Mouse (Mus musculus) limb, embryonic 15.5 days (tissue): ENCODE measurements around the gene Il20. TPM values are rescaled to one million over a fixed set of nuclear protein-coding genes. Genes with fewer than 3 reads are reported as not detected.

Experiments used
- ATAC-seq: fragments of 200-750 bp; cut with Nextera tagmentation; 2 replicates; pipeline ENCODE4 v1.8.0; 2017; ENCODE audit warnings: low read depth, moderate TSS enrichment; ENCODE audit not compliant: insufficient number of reproducible peaks, low FRiP score, low TSS enrichment
- H3K27ac ChIP-seq: fragments of 300-500 bp; sonication (generic); 2 replicates; pipeline ENCODE4 v1.5.1; 2015; ENCODE audit warnings: moderate library complexity, mild to moderate bottlenecking, inconsistent platforms
- H3K27me3 ChIP-seq: fragments of 300-500 bp; sonication (generic); 2 replicates; pipeline ENCODE4 v1.6.1; 2015; ENCODE audit warnings: inconsistent platforms
- H3K36me3 ChIP-seq: fragments of 300-500 bp; sonication (generic); 2 replicates; pipeline ENCODE4 v1.6.1; 2015; ENCODE audit warnings: inconsistent platforms
- H3K4me1 ChIP-seq: fragments of 300-500 bp; sonication (generic); 2 replicates; pipeline ENCODE4 v1.6.1; 2015; ENCODE audit warnings: inconsistent platforms
- H3K4me2 ChIP-seq: fragments of 300-500 bp; sonication (generic); 2 replicates; pipeline ENCODE4 v1.6.1; 2015; ENCODE audit warnings: mild to moderate bottlenecking, inconsistent platforms
- H3K4me3 ChIP-seq: fragments of 300-500 bp; sonication (generic); 2 replicates; pipeline ENCODE4 v1.5.1; 2015; ENCODE audit warnings: mild to moderate bottlenecking, inconsistent platforms
- H3K9ac ChIP-seq: fragments of 300-500 bp; sonication (generic); 2 replicates; pipeline ENCODE4 v1.6.1; 2015; ENCODE audit warnings: inconsistent platforms
- H3K9me3 ChIP-seq: fragments of 300-500 bp; sonication (generic); 2 replicates; pipeline ENCODE4 v1.6.1; 2016; ENCODE audit warnings: inconsistent platforms
- WGBS: fragments of 180-500 bp; shearing (Covaris S2); methylation state at CpG from one replicate; pipeline ENCODE4 v1.1.7; 2015; 5-methylcytosine and 5-hydroxymethylcytosine counted together
- polyA plus RNA-seq: library from polyadenylated mRNA; unstranded; fragments of >200 nt; fragmentation: Nextera tagmentation; extraction: Ambion mirVana; gene quantifications from 2 replicates; pipeline ENCODE4 v1.2.1, GENCODE M21; 2015

Gene Il20
- polyA plus RNA-seq, 1 experiment from 2014 or later: not detected

GRCm38 (mm10) chr1:130892446-130892845 is 18.8 kb downstream of the Il20 start:
- WGBS: 40% methylated on average over 1 of the region's 1 CpGs
- no peaks in the 10 kb centered on the region for H3K9me3 ChIP-seq
- no peak overlapping the region for H3K9ac ChIP-seq
- no peak overlapping the region for H3K27ac ChIP-seq
- H3K4me1 ChIP-seq: no peaks in the 10 kb centered on the region
- H3K27me3 ChIP-seq: no peaks in the 10 kb centered on the region
- H3K4me2 ChIP-seq: no peak overlapping the region
- H3K4me3 ChIP-seq: no peak overlapping the region
- H3K36me3 ChIP-seq: no peaks in the 10 kb centered on the region
- ATAC-seq: no peak

- Histone ChIP-seq H3K4me3 (no peak within 1 kb of the TSS), H3K9ac (no peak within 1 kb of the TSS), H3K4me1 (no peaks in the 10 kb centered on the region), H3K27me3 (no peaks in the 10 kb centered on the region), H3K36me3 (no peaks in the 10 kb centered on the region), H3K9me3 (no peaks in the 10 kb centered on the region), H3K4me2 (no peak within 1 kb of the TSS), H3K27ac (no peak within 1 kb of the TSS)
- ATAC-seq: no peak
Observed at GRCm38 (mm10) chr1:130887354-130887753, 23.9 kb downstream of the Il20 start, which contains the start of gene Il24. Gene Il24 (minus strand): TSS chr1:130887454.

- no peak overlapping the region for H3K4me2 ChIP-seq
- H3K9ac ChIP-seq: no peak overlapping the region
- ATAC-seq: no peak
- H3K27me3 ChIP-seq: peaks cover 10% of the 10 kb centered on the region
- 86% methylated on average over 4 of the region's 4 CpGs for WGBS
- no peaks in the 10 kb centered on the region for H3K36me3 ChIP-seq
- H3K27ac ChIP-seq: no peak overlapping the region
- no peaks in the 10 kb centered on the region for H3K9me3 ChIP-seq
- H3K4me1 ChIP-seq: peaks cover 4% of the 10 kb centered on the region
- H3K4me3 ChIP-seq: no peak overlapping the region
Observed at GRCm38 (mm10) chr1:130883146-130883545, 28.1 kb downstream of the Il20 start.

DNA sequence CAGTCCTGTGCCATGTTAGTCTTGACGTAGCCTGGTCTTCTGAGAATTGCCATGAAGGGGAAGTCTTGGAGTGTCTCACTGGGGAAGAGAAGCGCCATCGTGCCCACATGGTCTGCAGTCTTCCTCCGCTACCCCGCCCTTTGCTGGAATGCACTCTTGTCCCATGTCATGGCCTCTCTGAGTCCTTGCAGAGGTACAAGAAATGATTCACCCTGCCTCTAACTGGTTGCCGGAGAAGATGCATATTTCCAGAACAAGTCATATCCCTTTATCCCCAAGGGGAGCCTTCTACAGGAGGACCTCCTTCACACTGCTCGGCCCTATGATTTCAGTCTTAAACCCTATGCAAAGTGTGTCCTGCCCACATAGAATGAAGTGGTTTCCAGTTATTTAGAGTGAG is 31.3 kb downstream of the Il20 start:
- no peak overlapping the region for H3K9ac ChIP-seq
- WGBS: 86% methylated on average over 7 of the region's 7 CpGs
- H3K4me3 ChIP-seq: no peak overlapping the region
- no peak for ATAC-seq
- peaks cover 23% of the 10 kb centered on the region for H3K27me3 ChIP-seq
- no peaks in the 10 kb centered on the region for H3K9me3 ChIP-seq
- no peak overlapping the region for H3K27ac ChIP-seq
- H3K36me3 ChIP-seq: no peaks in the 10 kb centered on the region
- no peak overlapping the region for H3K4me2 ChIP-seq
- peaks cover 6% of the 10 kb centered on the region for H3K4me1 ChIP-seq

DNA sequence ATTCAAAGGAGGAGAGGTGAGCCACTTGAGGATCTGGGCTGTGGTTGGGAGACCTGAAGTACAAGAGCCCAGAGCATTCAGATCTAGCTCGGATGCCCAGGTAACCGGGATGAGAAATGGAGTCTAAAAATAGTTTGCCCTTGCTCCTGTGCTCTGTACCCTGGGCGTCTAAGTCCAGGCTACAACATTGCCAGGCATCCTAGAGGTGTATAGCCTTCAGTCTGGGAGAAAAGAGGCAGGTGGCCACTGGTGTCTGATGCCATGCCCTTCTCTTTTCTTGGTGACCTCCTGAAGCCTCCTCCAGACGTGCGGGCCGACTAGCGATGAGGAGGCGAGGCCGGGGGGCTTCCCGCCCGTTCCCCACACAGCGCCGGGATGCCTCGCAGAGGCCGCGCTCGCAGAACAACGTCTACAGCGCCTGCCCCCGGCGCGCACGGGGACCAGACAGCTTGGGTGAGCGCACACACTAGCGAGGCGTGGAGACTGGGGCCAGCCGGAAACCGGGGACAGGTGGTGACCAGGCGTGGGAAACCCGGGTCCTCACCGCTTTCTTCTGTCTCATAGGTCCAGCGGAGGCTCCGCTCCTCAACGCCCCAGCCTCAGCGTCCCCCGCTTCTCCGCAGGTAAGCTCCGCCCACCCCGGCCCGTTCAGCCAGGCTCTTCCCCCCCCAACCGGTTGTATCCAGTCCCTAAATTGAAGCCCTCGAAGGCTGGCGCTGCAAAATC is 33.2 kb downstream of the Il20 start:
- peaks cover 23% of the 10 kb centered on the region for H3K27me3 ChIP-seq
- ATAC-seq: 0 out of 2 replicates have a peak, but pooled peaks have one; percentile 49
- peaks cover 6% of the 10 kb centered on the region for H3K4me1 ChIP-seq
- no peak overlapping the region for H3K9ac ChIP-seq
- H3K4me2 ChIP-seq: peak overlapping the region; percentile 79
- H3K9me3 ChIP-seq: no peaks in the 10 kb centered on the region
- H3K4me3 ChIP-seq: peak overlapping the region; percentile 43
- no peak overlapping the region for H3K27ac ChIP-seq
- WGBS: 3% methylated on average over 43 of the region's 43 CpGs
- no peaks in the 10 kb centered on the region for H3K36me3 ChIP-seq

DNA sequence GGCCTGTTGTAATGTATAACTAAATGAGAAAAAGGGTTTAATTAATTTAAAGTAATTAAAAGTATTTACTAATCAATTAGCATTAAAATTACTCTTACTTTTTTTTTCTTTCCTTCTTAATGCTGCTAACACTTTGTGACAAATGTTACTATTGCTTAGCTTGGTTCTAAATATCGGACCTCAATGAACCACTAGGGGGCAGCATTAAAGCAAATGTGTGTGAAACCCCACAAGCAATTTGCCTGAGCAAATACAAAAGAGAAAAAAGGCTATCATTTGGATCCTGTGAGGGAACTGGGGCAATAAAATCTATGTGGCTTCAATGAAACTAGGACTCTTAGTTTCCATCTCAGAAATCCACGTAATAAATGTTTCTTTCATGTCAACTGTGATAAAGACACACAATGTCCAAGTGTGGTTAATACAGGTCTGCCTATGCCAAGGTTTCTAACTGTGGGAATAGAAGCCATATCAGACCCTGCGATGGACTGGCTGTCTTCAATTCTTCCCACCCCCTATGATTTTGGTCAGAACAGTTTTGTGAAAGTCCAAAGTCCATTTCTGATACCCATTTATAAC is 34.2 kb downstream of the Il20 start:
- Histone ChIP-seq H3K27me3 (peaks cover 23% of the 10 kb centered on the region), H3K27ac (no peak overlapping the region), H3K4me2 (no peak overlapping the region), H3K9ac (no peak overlapping the region), H3K4me3 (no peak overlapping the region), H3K4me1 (peaks cover 6% of the 10 kb centered on the region), H3K36me3 (no peaks in the 10 kb centered on the region), H3K9me3 (no peaks in the 10 kb centered on the region)
- ATAC-seq: no peak
- WGBS: 20% methylated on average over 3 of the region's 3 CpGs

DNA sequence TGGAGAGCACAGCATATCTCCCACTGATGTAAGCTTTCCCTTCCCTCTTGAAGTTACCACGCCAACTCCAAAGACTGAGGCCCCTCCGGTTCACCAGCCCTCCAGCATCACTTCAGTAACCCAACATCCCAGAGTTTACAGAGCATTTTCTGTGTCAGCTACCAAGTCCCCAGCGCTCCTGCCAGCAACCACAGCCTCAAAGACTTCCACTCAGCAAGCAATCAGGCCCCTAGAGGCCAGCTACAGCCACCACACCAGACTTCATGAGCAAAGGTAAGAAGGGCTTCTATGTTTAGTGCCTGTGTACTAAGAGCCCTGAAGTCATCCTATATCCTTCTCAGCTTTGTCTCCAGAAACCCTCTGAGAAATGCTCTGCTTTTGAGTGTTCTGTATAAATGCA is 35.3 kb downstream of the Il20 start:
- no peak overlapping the region for H3K4me2 ChIP-seq
- no peak overlapping the region for H3K27ac ChIP-seq
- no peak for ATAC-seq
- no peak overlapping the region for H3K4me3 ChIP-seq
- H3K36me3 ChIP-seq: no peaks in the 10 kb centered on the region
- H3K9me3 ChIP-seq: no peaks in the 10 kb centered on the region
- peaks cover 6% of the 10 kb centered on the region for H3K4me1 ChIP-seq
- no peak overlapping the region for H3K9ac ChIP-seq
- WGBS: 66% methylated on average over 3 of the region's 3 CpGs
- peaks cover 23% of the 10 kb centered on the region for H3K27me3 ChIP-seq

GRCm38 (mm10) chr1:130875139-130875538 is 36.1 kb downstream of the Il20 start:
- Histone ChIP-seq H3K4me1 (peaks cover 6% of the 10 kb centered on the region), H3K9ac (no peak overlapping the region), H3K36me3 (no peaks in the 10 kb centered on the region), H3K27ac (no peak overlapping the region), H3K4me3 (no peak overlapping the region), H3K27me3 (peaks cover 23% of the 10 kb centered on the region), H3K9me3 (no peaks in the 10 kb centered on the region), H3K4me2 (no peak overlapping the region)
- ATAC-seq: no peak
- WGBS: 41% methylated on average over 3 of the region's 3 CpGs

- Histone ChIP-seq H3K4me2 (no peak overlapping the region), H3K4me1 (peaks cover under 1% of the 10 kb centered on the region; the same call in 1 of the 2 replicates), H3K36me3 (no peaks in the 10 kb centered on the region), H3K27me3 (peaks cover 11% of the 10 kb centered on the region), H3K27ac (no peak overlapping the region), H3K9me3 (no peaks in the 10 kb centered on the region), H3K4me3 (no peak overlapping the region), H3K9ac (no peak overlapping the region)
- WGBS: 90% methylated on average over 2 of the region's 2 CpGs
- no peak for ATAC-seq
Observed at GRCm38 (mm10) chr1:130872912-130873311, 38.3 kb downstream of the Il20 start.

DNA sequence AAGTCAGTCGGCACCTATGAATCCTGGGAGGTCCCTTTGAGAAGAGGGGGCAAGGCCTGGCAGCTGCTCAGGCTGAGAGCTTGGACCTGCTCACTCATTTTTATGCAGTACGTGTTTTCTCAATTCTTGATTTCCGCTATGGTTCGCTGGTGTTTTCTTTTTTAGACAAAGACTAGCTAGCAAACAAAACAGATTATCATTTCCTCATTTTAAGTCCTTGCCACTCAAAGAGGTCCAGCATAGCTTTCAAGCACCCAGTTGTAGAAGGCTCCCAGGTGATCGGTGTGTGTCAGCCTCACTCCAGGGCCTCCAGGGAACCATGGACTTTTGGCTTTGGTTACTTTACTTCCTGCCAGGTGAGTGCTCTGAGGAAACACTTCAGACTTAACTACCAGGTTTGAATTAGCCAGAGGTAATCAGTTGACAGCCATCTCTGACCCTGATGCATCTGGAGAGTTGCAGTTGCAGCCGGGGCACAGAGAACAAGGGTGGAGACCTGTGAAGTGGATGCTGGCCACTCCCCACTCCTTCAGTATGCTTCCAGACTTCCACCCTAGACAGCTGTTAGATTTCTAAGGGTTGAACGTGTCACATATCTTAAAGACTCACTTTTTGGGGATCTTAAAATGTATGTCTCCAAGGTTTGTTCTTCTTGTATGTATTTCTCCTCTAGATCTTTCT is 45.6 kb downstream of the Il20 start, which contains the start of gene Fcmr:
Gene Fcmr (plus strand): TSS at position 129 of the 681 bp plus-strand sequence.
- H3K4me2 ChIP-seq: no peak within 1 kb of the TSS
- no peaks in the 10 kb centered on the region for H3K9me3 ChIP-seq
- WGBS: 78% methylated on average over 7 of the region's 7 CpGs
- no peak within 1 kb of the TSS for H3K27ac ChIP-seq
- no peaks in the 10 kb centered on the region for H3K4me1 ChIP-seq
- no peak within 1 kb of the TSS for H3K9ac ChIP-seq
- H3K27me3 ChIP-seq: no peaks in the 10 kb centered on the region
- no peak for ATAC-seq
- H3K4me3 ChIP-seq: no peak within 1 kb of the TSS
- H3K36me3 ChIP-seq: no peaks in the 10 kb centered on the region

DNA sequence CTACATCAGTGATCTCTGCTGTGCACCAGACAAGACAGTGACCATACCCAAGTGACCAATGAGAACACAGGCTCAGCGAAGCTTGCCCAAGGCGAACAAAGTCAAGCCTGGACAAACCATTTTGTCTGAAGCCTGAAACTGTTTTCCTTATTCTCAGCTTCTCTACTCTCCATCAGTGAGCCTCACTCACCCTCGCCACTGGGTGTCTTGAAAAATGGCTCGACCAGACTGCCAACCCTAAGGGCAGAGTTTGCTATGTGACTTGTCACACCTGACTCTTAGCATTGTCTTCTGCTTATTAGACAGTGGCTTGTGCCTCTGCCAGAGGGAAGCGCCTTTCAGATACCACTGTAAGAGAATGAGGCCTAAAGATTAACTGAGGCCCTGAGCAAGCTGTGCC is 46.5 kb downstream of the Il20 start:
- H3K36me3 ChIP-seq: no peaks in the 10 kb centered on the region
- H3K9me3 ChIP-seq: no peaks in the 10 kb centered on the region
- WGBS: 79% methylated on average over 5 of the region's 5 CpGs
- H3K27ac ChIP-seq: no peak overlapping the region
- H3K4me1 ChIP-seq: no peaks in the 10 kb centered on the region
- no peak for ATAC-seq
- H3K9ac ChIP-seq: no peak overlapping the region
- no peaks in the 10 kb centered on the region for H3K27me3 ChIP-seq
- no peak overlapping the region for H3K4me3 ChIP-seq
- H3K4me2 ChIP-seq: no peak overlapping the region

DNA sequence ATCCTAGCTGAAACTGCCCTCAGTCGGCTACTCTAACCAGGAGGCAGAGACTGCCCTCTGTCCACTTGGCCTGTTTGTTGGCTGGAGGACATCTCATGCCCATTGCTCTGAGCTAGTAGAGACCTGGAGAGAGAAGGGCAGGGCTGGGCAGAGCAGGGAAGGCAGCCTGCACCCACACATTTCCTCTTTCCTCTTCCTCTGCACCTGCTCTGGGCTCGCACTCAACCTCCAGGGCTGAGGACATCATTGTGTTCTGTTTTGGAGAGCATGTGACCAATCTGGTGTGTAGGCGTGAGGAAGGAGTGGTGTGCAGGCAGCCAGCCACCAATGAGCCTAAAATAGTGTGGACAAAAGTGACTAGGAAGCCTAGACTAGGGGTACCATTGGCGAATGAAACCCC is 47.0 kb downstream of the Il20 start:
- no peak overlapping the region for H3K27ac ChIP-seq
- H3K4me1 ChIP-seq: no peaks in the 10 kb centered on the region
- ATAC-seq: no peak
- no peaks in the 10 kb centered on the region for H3K36me3 ChIP-seq
- H3K4me2 ChIP-seq: no peak overlapping the region
- WGBS: 78% methylated on average over 4 of the region's 4 CpGs
- H3K27me3 ChIP-seq: no peaks in the 10 kb centered on the region
- H3K4me3 ChIP-seq: no peak overlapping the region
- H3K9ac ChIP-seq: no peak overlapping the region
- H3K9me3 ChIP-seq: no peaks in the 10 kb centered on the region
